Mouse (Mus musculus) MEL (cell line): ENCODE measurements around the gene Tcf7l2. TPM values are rescaled to one million over a fixed set of nuclear protein-coding genes. Genes with fewer than 3 reads are reported as not detected.
A peak's percentile ranks its signal among the peaks of the same experiment; 100 is the strongest.

ENCODE experiments used
- DNase-seq: peaks from one replicate; pipeline ENCODE4 v3.0.0; 2011; ENCODE audit warnings: low read depth, low spot score
- H3K27ac ChIP-seq: 2 replicates; pipeline ENCODE4 v1.5.1; 2012; ENCODE audit warnings: low read depth, mild to moderate bottlenecking, control low read depth, low read length, moderate library complexity; ENCODE audit not compliant: control insufficient read depth
- H3K27me3 ChIP-seq, 2 experiments: fragments of 150-350 bp in 1 of 2; sonication (generic) in 1 of 2; 2 replicates each; pipeline ENCODE4 v1.6.1; 2012; ENCODE audit warnings: low read length in 2 of 2, mild to moderate bottlenecking in 2 of 2, improper control_type of control experiment in 1 of 2, moderate library complexity in 1 of 2; ENCODE audit not compliant: insufficient read depth in 2 of 2, control insufficient read depth in 1 of 2
- H3K36me3 ChIP-seq, 2 experiments: 2 replicates each; pipeline ENCODE4 v1.6.1; 2012 to 2014; ENCODE audit warnings: low read length in 2 of 2, improper control_type of control experiment in 1 of 2, inconsistent platforms in 1 of 2, mild to moderate bottlenecking in 1 of 2; ENCODE audit not compliant: insufficient read depth in 2 of 2, control insufficient read depth in 1 of 2
- H3K4me1 ChIP-seq, 2 experiments: fragments of 150-350 bp in 1 of 2; sonication (generic) in 1 of 2; 2 replicates each; pipeline ENCODE4 v1.6.1; 2012; ENCODE audit warnings: low read length in 2 of 2, improper control_type of control experiment in 1 of 2, mild to moderate bottlenecking in 1 of 2; ENCODE audit not compliant: insufficient read depth in 2 of 2, control insufficient read depth in 1 of 2
- H3K4me3 ChIP-seq, 2 experiments: fragments of 150-350 bp in 1 of 2; sonication (generic) in 1 of 2; 2 replicates each; pipeline ENCODE4 v1.5.1; 2012; ENCODE audit warnings: low read depth in 2 of 2, low read length in 2 of 2, mild to moderate bottlenecking in 2 of 2, moderate library complexity in 2 of 2, control low read depth in 1 of 2, improper control_type of control experiment in 1 of 2; ENCODE audit not compliant: control insufficient read depth in 1 of 2, insufficient read depth in 1 of 2
- H3K79me2 ChIP-seq: 2 replicates; pipeline ENCODE4 v1.6.1; 2012; ENCODE audit warnings: mild to moderate bottlenecking, low read length, moderate library complexity; ENCODE audit not compliant: control insufficient read depth, poor library complexity, insufficient read depth
- H3K9ac ChIP-seq: 2 replicates; pipeline ENCODE4 v1.6.1; 2012; ENCODE audit warnings: low read depth, mild to moderate bottlenecking, control low read depth, low read length, moderate library complexity; ENCODE audit not compliant: control insufficient read depth, poor library complexity, severe bottlenecking
- H3K9me3 ChIP-seq: fragments of 150-350 bp; sonication (generic); replicated peaks from 2 replicates; pipeline ENCODE4 v1.6.1; 2012; ENCODE audit warnings: mild to moderate bottlenecking, low read length, improper control_type of control experiment, moderate library complexity; ENCODE audit not compliant: insufficient read depth
- BHLHE40 ChIP-seq: IDR thresholded peaks from 2 replicates; pipeline ENCODE4 v1.6.1; 2012; ENCODE audit warnings: low read depth, mild to moderate bottlenecking, inconsistent platforms, low read length, improper control_type of control experiment, borderline replicate concordance
- CHD1 ChIP-seq: IDR thresholded peaks from 2 replicates; pipeline ENCODE4 v1.6.1; 2012; ENCODE audit warnings: low read depth, mild to moderate bottlenecking, inconsistent platforms, low read length, improper control_type of control experiment
- CHD2 ChIP-seq: IDR thresholded peaks from 2 replicates; pipeline ENCODE4 v1.6.1; 2011; ENCODE audit warnings: low read length, improper control_type of control experiment
- CTCF ChIP-seq, 3 experiments: IDR thresholded peaks in 2 of 3; conservative IDR thresholded peaks in 1 of 3; 2 replicates each; pipeline ENCODE4 v1.5.1; 2011 to 2012; ENCODE audit warnings: low read length in 3 of 3, low read depth in 2 of 3, mild to moderate bottlenecking in 2 of 3, improper control_type of control experiment in 1 of 3, inconsistent platforms in 1 of 3, mixed read lengths in 1 of 3, moderate library complexity in 1 of 3; ENCODE audit not compliant: control insufficient read depth in 1 of 3, insufficient read depth in 1 of 3, poor library complexity in 1 of 3, severe bottlenecking in 1 of 3
- E2F4 ChIP-seq: IDR thresholded peaks from 2 replicates; pipeline ENCODE4 v1.6.1; 2011; ENCODE audit warnings: low read depth, low read length, improper control_type of control experiment, borderline replicate concordance
- ELF1 ChIP-seq: IDR thresholded peaks from 2 replicates; pipeline ENCODE4 v1.6.1; 2014; ENCODE audit warnings: low read depth, mild to moderate bottlenecking, inconsistent platforms, low read length, improper control_type of control experiment, moderate library complexity
- EP300 ChIP-seq, 2 experiments: IDR thresholded peaks; 2 replicates each; pipeline ENCODE4 v1.6.1; 2011; ENCODE audit warnings: improper control_type of control experiment in 2 of 2, low read length in 2 of 2, low read depth in 1 of 2, mild to moderate bottlenecking in 1 of 2
- ETS1 ChIP-seq: IDR thresholded peaks from 2 replicates; pipeline ENCODE4 v1.6.1; 2012; ENCODE audit warnings: low read depth, mild to moderate bottlenecking, inconsistent platforms, low read length, improper control_type of control experiment, moderate library complexity
- GABPA ChIP-seq: IDR thresholded peaks from 2 replicates; pipeline ENCODE4 v1.6.1; 2012; ENCODE audit warnings: low read depth, mild to moderate bottlenecking, inconsistent platforms, low read length, improper control_type of control experiment, moderate library complexity
- GATA1 ChIP-seq: IDR thresholded peaks from 2 replicates; pipeline ENCODE4 v1.6.1; 2011; ENCODE audit warnings: low read depth, low read length, improper control_type of control experiment
- HCFC1 ChIP-seq: IDR thresholded peaks from 2 replicates; pipeline ENCODE4 v1.6.1; 2012; ENCODE audit warnings: low read depth, mild to moderate bottlenecking, inconsistent platforms, low read length, improper control_type of control experiment, moderate library complexity
- JUND ChIP-seq: IDR thresholded peaks from 2 replicates; pipeline ENCODE4 v1.6.1; 2011; ENCODE audit warnings: low read depth, mild to moderate bottlenecking, improper control_type of control experiment, low read length
- KAT2A ChIP-seq: conservative IDR thresholded peaks from 2 replicates; pipeline ENCODE4 v1.6.1; 2012; ENCODE audit warnings: low read depth, low read length, improper control_type of control experiment, inconsistent platforms
- MAFK ChIP-seq: IDR thresholded peaks from 2 replicates; pipeline ENCODE4 v1.6.1; 2011; ENCODE audit warnings: low read depth, mild to moderate bottlenecking, low read length, improper control_type of control experiment, borderline replicate concordance
- MAX ChIP-seq: IDR thresholded peaks from 2 replicates; pipeline ENCODE4 v1.6.1; 2011; ENCODE audit warnings: low read length, improper control_type of control experiment
- MAZ ChIP-seq: IDR thresholded peaks from 2 replicates; pipeline ENCODE4 v1.6.1; 2012; ENCODE audit warnings: low read depth, mild to moderate bottlenecking, inconsistent platforms, low read length, improper control_type of control experiment
- MEF2A ChIP-seq: IDR thresholded peaks from 2 replicates; pipeline ENCODE4 v1.6.1; 2014; ENCODE audit warnings: low read depth, mild to moderate bottlenecking, inconsistent platforms, low read length, improper control_type of control experiment; ENCODE audit not compliant: poor library complexity, insufficient replicate concordance, severe bottlenecking; ENCODE audit errors: extremely low read depth
- MXI1 ChIP-seq: IDR thresholded peaks from 2 replicates; pipeline ENCODE4 v1.6.1; 2011; ENCODE audit warnings: mild to moderate bottlenecking, low read depth, low read length, improper control_type of control experiment
- MYB ChIP-seq: IDR thresholded peaks from 2 replicates; pipeline ENCODE4 v1.6.1; 2011; ENCODE audit warnings: mild to moderate bottlenecking, low read depth, low read length, improper control_type of control experiment
- MYC ChIP-seq: IDR thresholded peaks from 2 replicates; pipeline ENCODE4 v1.6.1; 2011; ENCODE audit warnings: low read depth, mild to moderate bottlenecking, low read length, improper control_type of control experiment, moderate library complexity
- NELFE ChIP-seq: IDR thresholded peaks from 2 replicates; pipeline ENCODE4 v1.6.1; 2011; ENCODE audit warnings: low read depth, low read length, improper control_type of control experiment
- POLR2A ChIP-seq, 2 experiments: IDR thresholded peaks; 2 replicates each; pipeline ENCODE4 v1.6.1; 2011 to 2012; ENCODE audit warnings: low read length in 2 of 2, mild to moderate bottlenecking in 2 of 2, control low read depth in 1 of 2, improper control_type of control experiment in 1 of 2, low read depth in 1 of 2, moderate library complexity in 1 of 2; ENCODE audit not compliant: control insufficient read depth in 1 of 2, insufficient read depth in 1 of 2, poor library complexity in 1 of 2
- POLR2AphosphoS2 ChIP-seq: IDR thresholded peaks from 2 replicates; pipeline ENCODE4 v1.6.1; 2011; ENCODE audit warnings: low read length, improper control_type of control experiment
- POLR2AphosphoS5 ChIP-seq: IDR thresholded peaks from 2 replicates; pipeline ENCODE4 v1.6.1; 2012; ENCODE audit warnings: low read depth, borderline replicate concordance, mild to moderate bottlenecking, inconsistent platforms, low read length, moderate library complexity, mixed read lengths
- RAD21 ChIP-seq: IDR thresholded peaks from 2 replicates; pipeline ENCODE4 v1.6.1; 2011; ENCODE audit warnings: mild to moderate bottlenecking, low read depth, low read length, improper control_type of control experiment
- RCOR1 ChIP-seq: IDR thresholded peaks from 2 replicates; pipeline ENCODE4 v1.6.1; 2012; ENCODE audit warnings: low read depth, mild to moderate bottlenecking, inconsistent platforms, low read length, improper control_type of control experiment
- SIN3A ChIP-seq: IDR thresholded peaks from 2 replicates; pipeline ENCODE4 v1.6.1; 2012; ENCODE audit warnings: low read length, improper control_type of control experiment, inconsistent platforms
- SMC3 ChIP-seq: IDR thresholded peaks from 2 replicates; pipeline ENCODE4 v1.6.1; 2011; ENCODE audit warnings: low read depth, low read length, improper control_type of control experiment
- TAL1 ChIP-seq: IDR thresholded peaks from 2 replicates; pipeline ENCODE4 v1.6.1; 2012; ENCODE audit warnings: mild to moderate bottlenecking, inconsistent platforms, low read length, moderate library complexity, mixed read lengths
- TBP ChIP-seq: IDR thresholded peaks from 2 replicates; pipeline ENCODE4 v1.8.0; 2011; ENCODE audit warnings: low read depth, low read length, improper control_type of control experiment
- TCF12 ChIP-seq: IDR thresholded peaks from 2 replicates; pipeline ENCODE4 v1.6.1; 2014; ENCODE audit warnings: low read depth, mild to moderate bottlenecking, inconsistent platforms, low read length, improper control_type of control experiment, moderate library complexity
- UBTF ChIP-seq: IDR thresholded peaks from 2 replicates; pipeline ENCODE4 v1.6.1; 2012; ENCODE audit warnings: low read depth, mild to moderate bottlenecking, inconsistent platforms, low read length, improper control_type of control experiment, moderate library complexity, borderline replicate concordance; ENCODE audit not compliant: insufficient read depth
- USF1 ChIP-seq: IDR thresholded peaks from 2 replicates; pipeline ENCODE4 v1.6.1; 2014; ENCODE audit warnings: low read depth, mild to moderate bottlenecking, inconsistent platforms, low read length, improper control_type of control experiment, moderate library complexity
- ZC3H11A ChIP-seq: IDR thresholded peaks from 2 replicates; pipeline ENCODE4 v1.6.1; 2012; ENCODE audit warnings: low read depth, mild to moderate bottlenecking, inconsistent platforms, low read length, improper control_type of control experiment
- ZKSCAN1 ChIP-seq: IDR thresholded peaks from 2 replicates; pipeline ENCODE4 v1.6.1; 2012; ENCODE audit warnings: low read depth, mild to moderate bottlenecking, inconsistent platforms, low read length, improper control_type of control experiment, moderate library complexity
- ZMIZ1 ChIP-seq: IDR thresholded peaks from 2 replicates; pipeline ENCODE4 v1.6.1; 2012; ENCODE audit warnings: low read depth, mild to moderate bottlenecking, inconsistent platforms, low read length, improper control_type of control experiment, moderate library complexity
- polyA plus RNA-seq, 2 experiments: library from polyadenylated mRNA; stranded (reverse) in 1 of 2; unstranded in 1 of 2; fragments of >175 nt in 1 of 2; fragments of >200 nt in 1 of 2; gene quantifications; 2 replicates each; pipeline versions ENCODE4 v1.2.1 to v1.2.4; 2012; ENCODE audit warnings: low replicate concordance in 2 of 2, low read depth in 1 of 2; ENCODE audit not compliant: insufficient read length in 2 of 2, insufficient read depth in 1 of 2, missing spikeins in 1 of 2
- total RNA-seq: library from RNA; depleted of rRNA; stranded (reverse); fragments of 300-350 nt; gene quantifications from 2 replicates; pipeline ENCODE4 v1.2.3, GENCODE M21; 2012

Gene Tcf7l2
- total and polyA plus RNA-seq, 3 experiments: 0.65 to 12.8 TPM; not detected in 1

DNA sequence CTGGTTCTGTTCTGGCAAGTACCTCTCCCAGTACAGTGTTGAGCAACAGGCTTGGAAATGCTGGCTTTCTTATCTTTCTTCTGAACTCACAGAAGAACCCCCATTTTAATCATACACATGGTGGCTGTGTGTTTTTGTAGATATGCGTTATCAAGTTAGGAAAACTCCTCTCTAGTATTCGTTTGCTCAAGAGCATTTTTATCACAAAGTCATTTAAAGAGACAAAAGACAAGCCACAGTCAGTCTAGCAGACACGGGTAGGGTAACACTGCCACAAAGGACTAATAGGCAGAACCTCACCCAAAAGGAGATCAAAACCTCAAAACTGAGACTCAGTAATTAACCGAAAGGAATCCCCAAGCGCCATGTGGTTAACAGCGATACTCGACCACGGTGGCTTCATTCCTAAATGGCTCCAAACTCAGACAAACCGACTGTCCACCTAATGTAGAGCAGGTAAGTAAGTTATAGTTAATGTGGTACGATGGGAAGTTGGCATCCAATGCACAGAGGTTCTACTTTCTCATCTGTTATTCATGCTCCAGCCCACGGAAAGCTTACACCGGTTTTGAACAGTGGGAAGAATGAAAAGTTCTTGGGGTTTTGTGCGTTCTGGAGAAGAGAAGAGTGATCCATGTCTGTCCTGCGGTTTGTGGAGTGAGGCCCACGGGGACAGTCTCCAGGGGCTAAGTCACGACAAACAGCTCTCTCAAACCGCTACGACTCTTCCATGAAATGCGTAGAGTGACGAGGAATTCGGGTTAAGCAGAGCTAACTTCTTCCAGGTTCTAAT, 196.8 kb downstream of the Tcf7l2 start:
- Histone ChIP-seq H3K9me3 (no peaks in the 10 kb centered on the region), H3K27me3 (no peaks in the 10 kb centered on the region), H3K27ac (peak overlapping the region; percentile 92), H3K36me3 (peaks cover 0 to 19% of the 10 kb centered on the region in 2 experiments; a peak in 2 of 4 replicates), H3K4me1 (peaks cover 14 to 20% of the 10 kb centered on the region in 2 experiments), H3K4me3 (peak overlapping the region; percentile 39 to 54), H3K9ac (peak overlapping the region; percentile 53), H3K79me2 (no peaks in the 10 kb centered on the region)
- peak; percentile 93 for DNase-seq
- TF ChIP-seq TAL1: peak; percentile 91
- peak in 1 of 2 experiments; percentile 56; a peak in 2 of 4 replicates for TF ChIP-seq POLR2A (IDR thresholded peaks at IDR 0.05; ENCODE audit: control insufficient read depth in 1 of 2, insufficient read depth in 1 of 2, low read depth in 1 of 2, low read length in 2 of 2, poor library complexity in 1 of 2)
- TF ChIP-seq CHD1: peak; percentile 92; the same call in 1 of the 2 replicates
- TF ChIP-seq MAFK: peak; percentile 92
- no peak for TF ChIP-seq POLR2AphosphoS5
- TF ChIP-seq ZKSCAN1: no peak
- peak; percentile 35; the same call in 1 of the 2 replicates for TF ChIP-seq NELFE
- TF ChIP-seq RAD21: no peak
- peak; percentile 40; the same call in 1 of the 2 replicates for TF ChIP-seq JUND
- peak; percentile 41; the same call in 1 of the 2 replicates for TF ChIP-seq USF1
- peak; percentile 99 for TF ChIP-seq RCOR1
- peak; percentile 88 for TF ChIP-seq MYB
- peak; percentile 99 for TF ChIP-seq ETS1
- TF ChIP-seq SIN3A: peak; percentile 99
- peak; percentile 100 for TF ChIP-seq GATA1
- peak; percentile 100 for TF ChIP-seq TCF12
- TF ChIP-seq UBTF: no peak
- TF ChIP-seq HCFC1: peak; percentile 66
- TF ChIP-seq ZMIZ1: peak; percentile 94
- peak; percentile 58; the same call in 1 of the 2 replicates for TF ChIP-seq GABPA
- peak; percentile 91 for TF ChIP-seq BHLHE40
- peak; percentile 87 for TF ChIP-seq MAX
- peak; percentile 95 for TF ChIP-seq MXI1
- no peak for TF ChIP-seq CTCF (IDR thresholded peaks at IDR 0.05 in 2 of 3, conservative IDR thresholded peaks at IDR 0.05 in 1 of 3; ENCODE audit: control insufficient read depth in 1 of 3, insufficient read depth in 1 of 3, low read depth in 2 of 3, low read length in 3 of 3, poor library complexity in 1 of 3, severe bottlenecking in 1 of 3)
- TF ChIP-seq MAZ: peak; percentile 99
- TF ChIP-seq ELF1: peak; percentile 4; the same call in 1 of the 2 replicates
- peak; percentile 71 for TF ChIP-seq CHD2
- TF ChIP-seq SMC3: peak; percentile 20; the same call in 1 of the 2 replicates
- peak; percentile 46; the same call in 1 of the 2 replicates for TF ChIP-seq KAT2A
- peak; percentile 61; the same call in 1 of the 2 replicates for TF ChIP-seq POLR2AphosphoS2
- TF ChIP-seq EP300 (IDR thresholded peaks at IDR 0.05; ENCODE audit: low read depth in 1 of 2, low read length in 2 of 2): peak; percentile 100
- TF ChIP-seq MYC: peak; percentile 95
- peak; percentile 82; the same call in 1 of the 2 replicates for TF ChIP-seq MEF2A
- 0 out of 2 replicates have a peak, but pooled peaks have one; percentile 25 for TF ChIP-seq ZC3H11A
- no peak for TF ChIP-seq E2F4
- TF ChIP-seq TBP: peak; percentile 79
